Mouse (Mus musculus) limb, embryonic 11.5 days (tissue): Measurements from ENCODE around the gene Mdh2. TPM values are rescaled to one million over a fixed set of nuclear protein-coding genes. Genes with fewer than 3 reads are reported as not detected.
A peak's percentile ranks its signal among the peaks of the same experiment; 100 is the strongest.

Source experiments
- ATAC-seq: fragments of 200-750 bp; cut with Nextera tagmentation; 2 replicates; pipeline ENCODE4 v1.8.0; 2017; ENCODE audit warnings: low read depth; ENCODE audit not compliant: insufficient number of reproducible peaks, low FRiP score, low TSS enrichment
- DNase-seq: peaks from one replicate; pipeline ENCODE4 v3.0.0-alpha.2; 2015; ENCODE audit warnings: low spot score
- H3K27ac ChIP-seq: fragments of 300-500 bp; sonication (generic); replicated peaks from 2 replicates; pipeline ENCODE4 v1.5.1; 2014; ENCODE audit warnings: low read depth, mild to moderate bottlenecking, low read length
- H3K27me3 ChIP-seq: fragments of 300-500 bp; sonication (generic); 2 replicates; pipeline ENCODE4 v1.6.1; 2014; ENCODE audit warnings: mild to moderate bottlenecking, low read length, mixed read lengths; ENCODE audit not compliant: control insufficient read depth, insufficient read depth
- H3K36me3 ChIP-seq: fragments of 300-500 bp; sonication (generic); 2 replicates; pipeline ENCODE4 v1.6.1; 2014; ENCODE audit warnings: mild to moderate bottlenecking, low read length, moderate library complexity, mixed read lengths; ENCODE audit not compliant: control insufficient read depth, insufficient read depth
- H3K4me1 ChIP-seq: fragments of 300-500 bp; sonication (generic); 2 replicates; pipeline ENCODE4 v1.6.1; 2014; ENCODE audit warnings: low read length, mixed read lengths; ENCODE audit not compliant: control insufficient read depth, insufficient read depth
- H3K4me2 ChIP-seq: fragments of 300-500 bp; sonication (generic); 2 replicates; pipeline ENCODE4 v1.6.1; 2014; ENCODE audit warnings: low read depth, mild to moderate bottlenecking, moderate library complexity; ENCODE audit not compliant: severe bottlenecking
- H3K4me3 ChIP-seq: fragments of 300-500 bp; sonication (generic); 2 replicates; pipeline ENCODE4 v1.5.1; 2014; ENCODE audit warnings: low read depth, low read length
- H3K9ac ChIP-seq: fragments of 300-500 bp; sonication (generic); 2 replicates; pipeline ENCODE4 v1.6.1; 2014; ENCODE audit warnings: mild to moderate bottlenecking, low read length
- H3K9me3 ChIP-seq: fragments of 300-500 bp; sonication (generic); 2 replicates; pipeline ENCODE4 v1.6.1; 2016; ENCODE audit warnings: low read length; ENCODE audit not compliant: control insufficient read depth
- WGBS: fragments of 180-500 bp; shearing (Covaris S2); extraction: QIAGEN DNeasy Blood & Tissue Kit; methylation state at CpG from one replicate; pipeline ENCODE4 v1.1.7; 2014; 5-methylcytosine and 5-hydroxymethylcytosine counted together
- polyA plus RNA-seq: library from polyadenylated mRNA; unstranded; fragments of >200 nt; fragmentation: Nextera tagmentation; extraction: Ambion mirVana; gene quantifications from 2 replicates; pipeline ENCODE4 v1.2.1, GENCODE M21; 2014

Mdh2 gene
- polyA plus RNA-seq = 550 and 569 TPM in 2 replicates

DNA sequence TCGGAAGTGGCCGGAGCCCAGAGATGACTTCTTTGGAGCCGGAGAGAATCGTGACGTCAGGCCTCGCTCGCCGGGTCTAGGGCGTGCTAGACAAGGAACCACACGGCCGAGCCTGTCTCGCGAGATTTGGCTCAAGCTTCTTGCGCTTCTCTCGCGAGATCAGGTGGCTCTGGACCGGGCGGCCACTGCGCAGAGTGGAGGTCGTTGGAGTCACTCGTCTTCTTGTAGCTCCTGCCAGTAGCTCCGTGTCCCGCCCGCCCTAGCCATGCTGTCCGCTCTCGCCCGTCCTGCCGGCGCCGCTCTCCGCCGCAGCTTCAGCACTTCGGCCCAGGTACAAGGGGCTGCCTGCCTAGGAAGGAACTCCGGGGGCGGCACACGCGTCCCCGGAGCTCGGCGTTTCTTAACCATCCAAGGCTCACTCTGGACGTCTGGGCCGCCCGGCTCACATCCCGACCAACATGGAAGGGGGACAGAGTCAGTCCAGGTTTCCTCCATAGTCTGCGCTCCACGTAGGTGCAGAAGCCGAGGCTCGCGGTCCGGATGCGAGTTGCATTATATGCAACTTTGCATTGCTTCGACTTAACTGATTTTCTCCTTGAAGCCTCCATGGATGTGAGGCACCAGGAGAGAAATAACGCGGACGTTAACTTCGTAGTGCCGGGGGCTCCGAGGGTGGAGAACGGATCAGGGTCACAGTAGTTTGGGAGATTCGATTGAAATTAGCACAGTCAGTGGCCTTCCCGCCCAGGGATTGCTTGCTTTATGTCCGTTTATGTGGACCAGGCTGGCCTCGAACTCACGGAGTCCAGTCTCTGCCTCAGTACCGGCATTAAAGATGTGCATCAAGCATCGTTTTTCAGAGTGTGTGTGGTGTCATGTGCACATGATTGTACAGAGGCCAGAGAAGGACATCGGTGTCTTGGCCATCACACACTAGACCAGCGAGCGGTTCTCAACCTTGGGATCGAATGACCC, at the start of gene Mdh2:
Gene Mdh2 (plus strand): TSS at position 10 of the 975 bp plus-strand sequence.
- Histone ChIP-seq H3K9ac (peak within 1 kb of the TSS; percentile 88), H3K9me3 (no peaks in the 10 kb centered on the region), H3K36me3 (peaks cover 10% of the 10 kb centered on the region), H3K27ac (peak within 1 kb of the TSS; percentile 74; the same call in 1 of the 2 replicates), H3K4me3 (peak within 1 kb of the TSS; percentile 83), H3K4me1 (peaks cover 6% of the 10 kb centered on the region; the same call in 1 of the 2 replicates), H3K4me2 (peak within 1 kb of the TSS; percentile 82), H3K27me3 (no peaks in the 10 kb centered on the region)
- DNase-seq (peak; percentile 100), ATAC-seq (peak; percentile 97)
- WGBS = 1% methylated on average over 70 of the region's 70 CpGs

DNA sequence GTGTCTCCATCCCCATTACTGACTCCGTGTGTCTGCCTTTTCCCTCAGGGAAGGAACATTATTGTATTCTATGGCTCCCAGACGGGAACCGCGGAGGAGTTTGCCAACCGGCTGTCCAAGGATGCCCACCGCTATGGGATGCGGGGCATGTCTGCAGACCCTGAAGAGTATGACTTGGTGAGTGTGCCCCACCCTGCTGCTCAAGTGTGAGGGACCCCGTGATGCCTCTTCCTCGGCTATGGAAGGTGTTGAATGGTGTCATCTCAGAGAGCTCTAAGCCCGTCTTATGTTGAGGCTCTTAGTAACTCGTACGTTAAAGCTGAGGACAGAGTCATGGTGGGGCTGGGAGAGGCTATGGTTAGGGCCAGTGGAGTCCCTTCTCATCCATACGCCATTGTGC, 48.9 kb upstream of the Mdh2 start:
- Histone ChIP-seq H3K4me1 (peaks cover 29% of the 10 kb centered on the region), H3K9me3 (no peaks in the 10 kb centered on the region), H3K27me3 (no peaks in the 10 kb centered on the region), H3K4me2 (no peak overlapping the region), H3K9ac (no peak overlapping the region), H3K36me3 (peaks cover 34% of the 10 kb centered on the region), H3K27ac (no peak overlapping the region), H3K4me3 (no peak overlapping the region)
- ATAC-seq (no peak), DNase-seq (no peak)
- 93% methylated on average over 13 of the region's 13 CpGs for WGBS

DNA sequence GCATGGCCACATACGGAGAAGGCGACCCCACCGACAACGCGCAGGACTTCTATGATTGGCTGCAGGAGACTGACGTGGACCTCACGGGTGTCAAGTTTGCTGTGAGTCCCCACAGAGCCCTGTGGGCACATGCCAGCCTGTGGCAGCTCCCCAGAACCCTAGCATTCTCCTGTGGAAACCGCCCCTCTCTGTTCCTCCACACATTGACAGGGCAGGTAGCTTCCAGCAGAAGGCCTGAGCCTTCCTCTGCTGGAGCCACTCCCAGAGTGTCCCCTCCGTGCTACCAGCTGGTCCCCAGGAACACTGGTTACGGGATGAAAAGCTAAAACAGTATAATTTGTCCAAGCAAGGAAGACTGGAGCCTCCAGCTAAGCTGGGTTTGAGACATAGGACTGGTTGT, 48.0 kb upstream of the Mdh2 start:
- Histone ChIP-seq H3K27ac (no peak overlapping the region), H3K36me3 (peaks cover 41% of the 10 kb centered on the region), H3K9me3 (no peaks in the 10 kb centered on the region), H3K9ac (no peak overlapping the region), H3K4me3 (no peak overlapping the region), H3K4me2 (no peak overlapping the region), H3K27me3 (no peaks in the 10 kb centered on the region), H3K4me1 (peaks cover 20% of the 10 kb centered on the region)
- 95% methylated on average over 10 of the region's 10 CpGs for WGBS
- ATAC-seq (no peak), DNase-seq (no peak)

DNA sequence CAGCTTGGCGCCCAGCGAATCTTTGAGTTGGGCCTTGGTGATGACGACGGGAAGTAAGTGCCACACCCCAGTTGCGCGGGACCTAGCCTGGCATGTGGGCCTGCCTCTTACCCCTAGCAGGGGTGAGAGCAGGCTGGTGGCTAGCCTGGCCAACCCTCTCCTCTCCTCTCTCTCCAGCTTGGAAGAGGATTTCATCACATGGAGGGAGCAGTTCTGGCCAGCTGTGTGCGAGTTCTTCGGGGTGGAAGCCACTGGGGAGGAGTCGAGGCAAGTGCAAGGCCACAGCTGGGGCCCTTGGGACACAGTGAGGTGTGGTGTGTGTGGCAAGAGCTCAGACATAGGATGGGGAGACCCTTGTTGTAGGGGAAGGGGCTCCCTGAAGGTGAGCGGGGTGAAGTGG, 47.4 kb upstream of the Mdh2 start:
- Histone ChIP-seq H3K27me3 (no peaks in the 10 kb centered on the region), H3K36me3 (peaks cover 45% of the 10 kb centered on the region), H3K9me3 (no peaks in the 10 kb centered on the region), H3K4me3 (no peak overlapping the region), H3K4me2 (no peak overlapping the region), H3K4me1 (peaks cover 16% of the 10 kb centered on the region), H3K27ac (no peak overlapping the region), H3K9ac (no peak overlapping the region)
- no peak for ATAC-seq
- WGBS = 91% methylated on average over 10 of the region's 10 CpGs
- DNase-seq = no peak

DNA sequence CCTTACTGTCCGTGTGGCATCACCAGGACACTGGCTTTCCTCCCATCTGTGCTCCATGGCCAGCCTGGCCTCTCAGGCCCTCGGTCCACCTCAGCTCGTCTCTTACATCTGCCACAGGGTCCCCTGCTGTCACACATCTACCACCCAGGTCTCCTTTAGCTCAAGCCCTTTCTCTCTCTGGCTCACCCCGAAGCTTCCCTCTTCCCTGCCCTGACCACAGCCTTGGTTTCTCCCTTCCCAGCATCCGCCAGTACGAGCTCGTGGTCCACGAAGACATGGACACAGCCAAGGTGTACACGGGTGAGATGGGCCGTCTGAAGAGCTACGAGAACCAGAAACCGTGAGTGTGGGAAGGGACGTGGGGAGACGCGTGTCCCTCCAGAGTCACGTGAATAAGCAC, 47.0 kb upstream of the Mdh2 start:
- Histone ChIP-seq H3K4me2 (no peak overlapping the region), H3K9me3 (no peaks in the 10 kb centered on the region), H3K27me3 (no peaks in the 10 kb centered on the region), H3K27ac (no peak overlapping the region), H3K9ac (no peak overlapping the region), H3K36me3 (peaks cover 45% of the 10 kb centered on the region), H3K4me1 (peaks cover 12% of the 10 kb centered on the region), H3K4me3 (no peak overlapping the region)
- WGBS = 94% methylated on average over 16 of the region's 16 CpGs
- DNase-seq (no peak), ATAC-seq (no peak)

DNA sequence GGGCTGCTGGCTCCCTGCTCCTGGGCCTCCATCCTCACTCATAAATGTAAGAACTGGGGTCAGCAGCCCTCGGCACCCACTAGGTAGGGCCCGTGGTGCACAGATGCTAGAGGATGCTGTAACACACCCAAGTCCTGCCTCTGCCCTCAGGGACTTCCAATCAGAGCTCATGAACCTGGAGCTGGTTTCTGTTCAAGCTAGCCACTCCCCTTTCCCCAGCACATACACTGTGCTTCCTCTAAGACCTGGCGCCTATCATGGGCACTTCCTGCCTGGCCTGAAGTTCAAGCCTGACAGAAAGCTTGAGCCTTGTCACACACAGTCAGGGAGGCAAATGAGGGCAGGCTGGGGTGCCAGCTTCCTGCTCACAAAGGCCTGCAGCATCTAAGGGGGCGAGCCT, 45.2 kb upstream of the Mdh2 start:
- ATAC-seq = no peak
- H3K9me3 ChIP-seq = no peaks in the 10 kb centered on the region
- H3K36me3 ChIP-seq = peaks cover 47% of the 10 kb centered on the region

DNA sequence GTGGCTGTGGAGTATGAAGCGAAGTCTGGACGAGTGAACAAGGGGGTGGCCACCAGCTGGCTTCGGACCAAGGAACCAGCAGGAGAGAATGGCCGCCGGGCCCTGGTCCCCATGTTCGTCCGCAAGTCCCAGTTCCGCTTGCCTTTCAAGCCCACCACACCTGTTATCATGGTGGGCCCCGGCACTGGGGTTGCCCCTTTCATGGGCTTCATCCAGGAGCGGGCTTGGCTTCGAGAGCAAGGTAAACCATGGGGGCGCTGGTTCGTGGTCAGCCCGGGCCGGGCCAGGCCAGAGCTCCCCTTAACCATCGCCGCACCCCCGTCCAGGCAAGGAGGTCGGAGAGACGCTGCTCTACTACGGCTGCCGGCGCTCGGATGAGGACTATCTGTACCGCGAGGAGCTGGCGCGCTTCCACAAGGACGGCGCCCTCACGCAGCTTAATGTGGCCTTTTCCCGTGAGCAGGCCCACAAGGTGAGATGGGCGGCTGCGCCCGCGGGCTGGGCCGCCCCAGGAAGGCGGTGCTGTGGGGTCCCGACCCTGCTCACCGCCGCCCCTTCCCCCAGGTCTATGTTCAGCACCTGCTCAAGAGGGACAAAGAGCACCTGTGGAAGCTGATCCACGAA, 44.1 kb upstream of the Mdh2 start:
- WGBS = 91% methylated on average over 42 of the region's 42 CpGs
- no peak for DNase-seq
- H3K36me3 ChIP-seq = peaks cover 47% of the 10 kb centered on the region

More for the DNA sequence above, 45.2 kb upstream of the Mdh2 start:
- no peaks in the 10 kb centered on the region for H3K4me1 ChIP-seq
- WGBS = 89% methylated on average over 4 of the region's 4 CpGs
- DNase-seq = no peak
- no peaks in the 10 kb centered on the region for H3K27me3 ChIP-seq
- no peak overlapping the region for H3K9ac ChIP-seq
- no peak overlapping the region for H3K4me3 ChIP-seq
- no peak overlapping the region for H3K27ac ChIP-seq
- no peak overlapping the region for H3K4me2 ChIP-seq

DNA sequence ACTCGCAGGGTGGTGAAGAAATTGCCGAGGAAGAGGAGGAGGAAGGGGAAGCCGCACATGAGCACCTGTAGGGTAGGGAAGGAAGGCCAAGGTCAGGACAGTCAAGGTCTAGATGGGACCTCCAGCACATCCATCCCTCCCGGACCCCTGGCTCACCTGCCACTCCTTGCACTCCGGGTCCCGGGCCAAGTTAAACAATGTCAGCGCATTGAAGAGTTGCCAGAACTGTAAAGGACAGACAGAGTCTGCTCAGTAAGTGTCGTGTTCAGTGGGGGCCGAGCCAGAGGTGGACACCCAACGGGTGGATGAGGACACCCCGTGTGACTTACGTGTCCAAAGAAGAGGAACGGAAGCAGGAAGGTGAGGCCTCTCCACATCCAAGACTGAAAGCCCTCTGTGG, 42.5 kb upstream of the Mdh2 start:
- WGBS = 92% methylated on average over 13 of the region's 13 CpGs
- Histone ChIP-seq H3K9ac (no peak overlapping the region), H3K4me1 (no peaks in the 10 kb centered on the region), H3K36me3 (peaks cover 36% of the 10 kb centered on the region), H3K4me2 (no peak overlapping the region), H3K27me3 (no peaks in the 10 kb centered on the region), H3K4me3 (no peak overlapping the region), H3K9me3 (no peaks in the 10 kb centered on the region), H3K27ac (no peak overlapping the region)
- DNase-seq (no peak), ATAC-seq (no peak)

More for the DNA sequence above, 44.1 kb upstream of the Mdh2 start:
- Histone ChIP-seq H3K9ac (no peak overlapping the region), H3K27ac (no peak overlapping the region), H3K9me3 (no peaks in the 10 kb centered on the region), H3K4me1 (no peaks in the 10 kb centered on the region), H3K27me3 (no peaks in the 10 kb centered on the region), H3K4me2 (no peak overlapping the region), H3K4me3 (no peak overlapping the region)
- ATAC-seq = no peak
